Mouse (Mus musculus): ENCODE data around the gene Nr1h2. TPM values are rescaled to one million over a fixed set of nuclear protein-coding genes. Genes with fewer than 3 reads are reported as not detected.

Nr1h2 gene
- polyA plus RNA-seq, 1 experiment from 2014 or later = 75.3 TPM

DNA sequence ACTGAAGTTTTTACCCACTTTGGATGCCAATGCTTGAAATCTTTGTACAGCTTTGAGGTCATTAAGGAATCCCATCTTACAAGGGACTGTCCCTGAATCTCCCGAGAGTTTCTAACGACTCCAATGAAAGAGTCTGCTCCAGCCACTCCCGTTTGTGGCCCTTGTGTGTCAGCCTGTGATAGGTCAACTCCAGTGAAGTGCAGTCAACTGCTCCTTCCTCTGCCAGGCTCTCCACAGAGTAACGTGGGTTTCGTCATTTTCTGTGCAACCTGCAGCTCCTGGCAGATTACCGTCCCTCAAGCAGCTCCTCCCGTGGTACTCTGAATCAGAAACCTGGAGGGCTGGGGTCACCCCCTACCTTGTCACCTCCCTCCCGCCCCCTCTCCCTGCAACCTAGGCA lies 9.5 kb upstream of the Nr1h2 start:
- WGBS = 34% methylated on average over 8 of the region's 8 CpGs
- Histone ChIP-seq H3K9me3 (no peaks in the 10 kb centered on the region), H3K27ac (no peak overlapping the region), H3K36me3 (no peaks in the 10 kb centered on the region), H3K4me2 (no peak overlapping the region), H3K4me3 (no peak overlapping the region), H3K9ac (no peak overlapping the region), H3K4me1 (no peaks in the 10 kb centered on the region), H3K27me3 (no peaks in the 10 kb centered on the region)
- no peak for ATAC-seq (ENCODE audit: borderline replicate concordance, extremely low read depth, low FRiP score, low TSS enrichment)

DNA sequence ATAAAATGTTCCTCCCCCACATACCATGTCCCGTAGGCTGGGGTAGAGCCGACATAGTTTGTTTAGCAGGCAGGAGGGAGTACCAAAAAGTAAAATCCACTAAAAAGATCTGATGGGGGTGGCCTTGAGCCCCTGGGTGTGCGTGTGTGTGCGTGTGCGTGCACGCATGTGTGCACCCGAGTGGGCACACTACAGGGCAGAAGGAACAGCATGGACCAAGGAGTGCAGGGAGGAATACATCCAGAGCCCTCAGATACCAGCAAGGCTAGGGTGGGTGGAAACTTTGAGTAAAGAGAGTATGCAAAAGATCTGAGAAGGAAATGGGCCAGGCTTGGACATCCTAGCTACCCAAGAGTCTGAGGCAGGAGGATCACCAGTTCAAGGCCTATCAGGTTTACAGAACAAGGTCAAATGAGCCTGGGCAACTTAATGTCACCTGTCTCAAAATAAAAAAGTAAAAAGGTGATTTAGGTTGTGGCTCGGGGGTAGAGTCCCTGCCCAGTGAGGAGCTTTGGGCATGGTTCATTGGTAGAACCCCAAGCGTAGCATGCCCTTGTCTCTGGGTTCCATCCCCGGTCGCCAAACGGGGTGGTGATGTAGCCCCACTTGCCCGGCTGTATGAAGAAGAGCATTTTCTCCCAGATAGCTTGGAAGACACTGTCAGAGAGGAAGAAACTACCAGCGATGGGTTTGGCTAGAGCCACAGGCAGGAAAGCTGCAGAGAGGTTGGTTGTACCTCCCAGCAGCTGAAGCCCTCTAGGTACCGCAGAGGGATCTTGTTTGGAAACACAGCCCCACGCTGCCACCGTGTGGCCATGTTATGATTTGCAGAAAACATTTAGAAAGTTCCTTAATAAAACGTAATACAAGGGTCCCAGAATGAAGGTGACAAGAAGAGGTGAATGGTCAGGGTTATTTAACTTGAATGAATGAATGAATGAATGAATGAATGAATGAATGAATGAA lies 7.0 kb upstream of the Nr1h2 start:
- WGBS = 51% methylated on average over 18 of the region's 18 CpGs
- ATAC-seq (ENCODE audit: borderline replicate concordance, extremely low read depth, low FRiP score, low TSS enrichment) = peak; percentile 35; the same call in 1 of the 2 replicates

DNA sequence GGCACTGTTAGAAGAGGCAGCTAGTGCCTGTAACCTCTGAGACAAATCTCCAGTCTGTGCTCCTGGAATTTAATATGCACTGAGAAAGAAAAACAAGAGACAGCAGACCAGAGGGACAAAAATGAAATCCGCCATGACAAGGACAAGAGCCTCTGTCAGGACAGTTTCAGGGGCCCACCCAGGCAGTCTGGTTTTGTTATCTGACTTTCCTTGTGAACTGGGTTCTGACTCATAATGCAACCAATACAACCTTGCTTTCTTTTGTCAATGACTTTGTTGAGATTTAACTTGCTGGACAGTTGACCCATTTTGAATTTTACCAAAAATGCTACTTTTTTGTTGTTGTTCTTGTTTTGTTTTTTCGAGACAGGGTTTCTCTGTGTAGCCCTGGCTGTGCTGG lies 3.9 kb upstream of the Nr1h2 start:
- Histone ChIP-seq H3K9ac (no peak overlapping the region), H3K36me3 (no peaks in the 10 kb centered on the region), H3K4me1 (peaks cover 6% of the 10 kb centered on the region; the same call in 1 of the 2 replicates), H3K9me3 (no peaks in the 10 kb centered on the region), H3K27me3 (no peaks in the 10 kb centered on the region), H3K4me3 (no peak overlapping the region), H3K4me2 (no peak overlapping the region), H3K27ac (no peak overlapping the region)
- no peak for ATAC-seq (ENCODE audit: borderline replicate concordance, extremely low read depth, low FRiP score, low TSS enrichment)
- 50% methylated on average over 2 of the region's 2 CpGs for WGBS

More for the DNA sequence above, 7.0 kb upstream of the Nr1h2 start:
- H3K36me3 ChIP-seq = no peaks in the 10 kb centered on the region
- H3K9me3 ChIP-seq = no peaks in the 10 kb centered on the region
- no peak overlapping the region for H3K4me3 ChIP-seq
- H3K27me3 ChIP-seq = no peaks in the 10 kb centered on the region
- H3K4me2 ChIP-seq = no peak overlapping the region
- no peaks in the 10 kb centered on the region for H3K4me1 ChIP-seq
- no peak overlapping the region for H3K9ac ChIP-seq
- no peak overlapping the region for H3K27ac ChIP-seq

DNA sequence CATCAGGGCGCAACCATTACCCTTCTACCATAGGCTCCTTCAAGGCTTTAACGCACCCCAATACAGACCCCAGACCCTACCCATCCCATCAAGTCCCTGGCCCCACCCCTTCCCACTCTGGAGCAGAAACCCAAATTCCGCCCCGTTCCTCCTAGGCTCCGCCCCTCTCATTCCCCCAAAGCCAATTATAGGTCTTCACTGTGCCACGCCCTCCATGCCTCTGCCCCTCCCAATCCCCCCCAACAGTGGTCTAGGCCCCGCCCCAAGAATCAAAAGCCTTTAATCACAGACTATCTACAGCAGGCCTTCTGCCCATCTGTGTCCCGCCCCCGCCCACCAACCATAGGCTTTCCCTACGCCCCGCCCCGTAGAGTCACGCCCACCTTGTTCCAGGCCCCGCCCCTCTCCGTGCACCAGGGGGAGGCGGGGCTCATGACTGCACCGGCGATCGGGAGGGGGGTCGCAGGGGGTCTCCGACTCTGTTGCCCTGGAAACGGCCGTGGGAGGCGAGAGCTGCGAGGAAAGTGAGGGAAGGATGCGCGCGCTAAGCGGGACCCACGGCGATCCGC lies 471 bp downstream of the Nr1h2 start:
- Histone ChIP-seq H3K36me3 (peaks cover 29% of the 10 kb centered on the region), H3K4me1 (peaks cover 10% of the 10 kb centered on the region; the same call in 1 of the 2 replicates), H3K4me3 (peak overlapping the region; percentile 91), H3K27me3 (no peaks in the 10 kb centered on the region), H3K4me2 (peak overlapping the region; percentile 63), H3K27ac (peak overlapping the region; percentile 99), H3K9ac (peak overlapping the region; percentile 65), H3K9me3 (no peaks in the 10 kb centered on the region)
- ATAC-seq (ENCODE audit: borderline replicate concordance, extremely low read depth, low FRiP score, low TSS enrichment) = peak; percentile 75
- WGBS = under 1% methylated on average over 32 of the region's 32 CpGs

DNA sequence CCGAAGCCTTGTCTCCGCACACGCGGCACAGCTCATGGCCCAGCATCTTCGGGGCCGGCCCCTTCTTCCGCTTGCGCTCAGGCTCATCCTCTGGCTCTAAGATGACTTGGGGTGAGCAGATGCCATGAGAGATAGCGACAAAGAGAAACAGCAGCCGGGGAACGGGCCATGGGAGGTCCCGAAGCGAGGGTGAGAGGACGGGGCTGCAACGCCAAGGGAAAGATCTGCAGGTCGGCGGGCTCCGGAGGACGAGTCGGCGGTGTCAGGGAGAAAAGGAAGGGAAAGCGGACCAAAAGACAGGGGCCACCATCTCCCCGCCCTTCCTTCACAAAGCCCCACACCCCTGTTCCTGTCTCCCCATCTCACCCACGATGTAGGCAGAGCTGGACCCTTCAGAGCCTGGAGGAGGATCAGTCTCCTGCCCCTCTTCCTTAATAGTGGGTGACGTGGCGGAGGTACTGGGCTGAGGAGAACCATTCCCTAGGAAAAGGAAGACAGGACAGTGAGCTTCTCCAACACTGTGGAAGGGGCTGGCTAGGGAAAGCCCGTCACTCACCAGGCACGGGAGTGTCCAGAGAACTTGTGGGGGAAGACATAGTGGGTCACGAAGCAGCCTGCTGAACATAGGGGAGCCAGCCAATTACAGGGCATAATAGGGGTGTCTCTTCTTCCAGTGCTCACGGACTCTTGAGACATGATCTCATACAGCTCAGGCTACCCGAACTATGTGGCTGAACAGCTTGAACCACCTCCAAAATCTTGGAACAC lies 1.4 kb downstream of the Nr1h2 start:
- ATAC-seq (ENCODE audit: borderline replicate concordance, extremely low read depth, low FRiP score, low TSS enrichment) = no peak
- Histone ChIP-seq H3K36me3 (peaks cover 29% of the 10 kb centered on the region), H3K27ac (no peak overlapping the region), H3K9me3 (no peaks in the 10 kb centered on the region), H3K4me1 (peaks cover 17% of the 10 kb centered on the region), H3K27me3 (no peaks in the 10 kb centered on the region), H3K9ac (no peak overlapping the region), H3K4me3 (peak overlapping the region; percentile 91), H3K4me2 (peak overlapping the region; percentile 63)
- 86% methylated on average over 31 of the region's 31 CpGs for WGBS

DNA sequence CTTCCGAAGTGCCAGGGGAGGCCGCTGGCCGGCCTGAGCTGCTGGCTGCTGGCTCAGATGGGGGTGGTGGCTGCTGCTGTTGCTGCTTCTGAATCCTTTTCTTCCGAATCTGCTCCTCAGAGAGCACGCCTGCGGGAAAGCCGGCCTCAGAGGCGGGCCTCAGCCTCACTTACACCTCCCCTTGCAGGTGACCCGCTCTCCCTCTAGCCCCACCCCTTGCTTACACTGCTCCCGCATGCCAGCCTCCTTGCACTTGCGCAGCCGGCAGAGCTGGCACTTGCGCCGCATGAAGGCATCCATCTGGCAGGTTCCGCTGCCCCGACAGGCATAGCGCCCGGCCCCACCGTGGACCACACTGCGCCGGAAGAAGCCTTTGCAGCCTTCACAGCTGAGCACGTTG lies 2.0 kb downstream of the Nr1h2 start:
- ATAC-seq (ENCODE audit: borderline replicate concordance, extremely low read depth, low FRiP score, low TSS enrichment) = no peak

DNA sequence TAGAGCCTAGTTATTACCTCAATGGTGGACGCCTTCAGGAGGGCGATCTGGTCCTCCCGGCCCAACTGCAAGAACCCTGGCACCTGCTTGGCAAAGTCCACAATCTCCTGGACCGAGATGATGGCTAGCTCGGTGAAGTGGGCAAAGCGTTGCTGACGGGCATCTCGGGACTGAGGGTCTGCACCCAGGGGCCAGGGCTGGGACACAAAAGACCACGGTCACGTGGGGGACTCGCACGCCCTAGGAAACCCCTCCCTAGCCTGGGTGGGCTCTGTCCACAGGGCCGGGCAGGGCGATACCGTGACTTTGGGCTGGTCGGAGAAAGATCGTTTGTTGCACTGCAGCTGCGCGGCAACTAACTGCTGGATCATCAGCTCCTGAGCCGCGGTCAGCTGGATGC lies 2.5 kb downstream of the Nr1h2 start:
- Histone ChIP-seq H3K27ac (no peak overlapping the region), H3K4me3 (no peak overlapping the region), H3K4me2 (no peak overlapping the region), H3K27me3 (no peaks in the 10 kb centered on the region), H3K9me3 (no peaks in the 10 kb centered on the region), H3K36me3 (peaks cover 29% of the 10 kb centered on the region), H3K4me1 (peaks cover 22% of the 10 kb centered on the region), H3K9ac (no peak overlapping the region)
- WGBS = 94% methylated on average over 21 of the region's 21 CpGs
- ATAC-seq (ENCODE audit: borderline replicate concordance, extremely low read depth, low FRiP score, low TSS enrichment) = no peak

More for the DNA sequence above, 2.0 kb downstream of the Nr1h2 start:
- Histone ChIP-seq H3K27me3 (no peaks in the 10 kb centered on the region), H3K9me3 (no peaks in the 10 kb centered on the region), H3K36me3 (peaks cover 29% of the 10 kb centered on the region), H3K4me2 (no peak overlapping the region), H3K27ac (no peak overlapping the region), H3K4me3 (no peak overlapping the region), H3K4me1 (peaks cover 22% of the 10 kb centered on the region), H3K9ac (no peak overlapping the region)
- WGBS = 77% methylated on average over 22 of the region's 22 CpGs

DNA sequence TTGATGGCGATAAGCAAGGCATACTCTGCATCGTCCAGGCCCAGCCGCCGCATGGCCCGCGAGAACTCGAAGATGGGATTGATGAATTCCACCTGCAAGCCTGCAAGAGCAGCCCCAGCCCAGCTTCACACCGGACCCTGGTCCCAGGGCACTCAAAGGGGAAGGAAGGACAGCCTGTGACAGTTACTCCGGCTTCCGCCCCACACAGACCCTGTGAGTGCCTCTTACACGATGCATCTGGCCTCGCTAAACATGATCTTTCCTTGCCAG lies 3.4 kb downstream of the Nr1h2 start:
- Histone ChIP-seq H3K27ac (no peak overlapping the region), H3K9ac (no peak overlapping the region), H3K4me1 (peaks cover 22% of the 10 kb centered on the region), H3K27me3 (no peaks in the 10 kb centered on the region), H3K9me3 (no peaks in the 10 kb centered on the region), H3K4me3 (no peak overlapping the region), H3K4me2 (no peak overlapping the region), H3K36me3 (peaks cover 29% of the 10 kb centered on the region)
- 90% methylated on average over 12 of the region's 12 CpGs for WGBS
- no peak for ATAC-seq (ENCODE audit: borderline replicate concordance, extremely low read depth, low FRiP score, low TSS enrichment)

DNA sequence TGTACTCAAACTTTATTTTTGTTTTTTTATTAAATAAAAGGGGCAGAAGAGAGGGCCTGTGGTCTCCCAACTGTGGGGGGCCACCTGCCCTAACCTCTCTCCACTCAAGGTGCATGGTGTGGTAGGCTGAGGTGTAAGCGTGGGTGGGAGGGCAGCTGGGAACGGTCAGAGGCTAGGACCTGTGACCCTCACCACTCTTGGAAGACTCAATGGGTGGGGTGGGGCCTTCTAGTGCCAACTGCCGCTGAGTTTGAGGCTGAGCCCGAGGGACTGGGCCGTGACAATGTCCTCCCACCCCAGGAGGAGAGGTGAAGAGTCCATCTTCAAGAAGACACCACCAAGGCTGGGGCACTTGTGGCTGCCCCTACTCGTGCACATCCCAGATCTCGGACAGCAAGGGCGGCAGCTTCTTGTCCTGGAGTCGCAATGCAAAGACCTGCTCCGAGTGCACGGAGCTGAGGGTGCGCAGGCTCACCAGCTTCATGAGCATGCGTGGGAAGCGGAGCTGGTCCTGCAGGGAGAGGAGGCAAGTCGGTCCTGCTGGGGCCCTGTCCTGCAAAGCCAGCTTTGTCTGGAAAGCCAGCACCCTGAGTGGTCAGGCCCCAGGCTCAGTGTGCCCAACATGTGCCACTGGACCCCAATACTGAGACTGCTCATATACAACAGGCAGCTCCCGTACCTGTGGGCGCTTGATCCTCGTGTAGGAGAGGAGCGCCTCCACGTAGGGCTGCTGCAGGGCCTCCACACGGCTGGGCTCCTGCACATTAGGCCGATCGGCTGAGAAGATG lies 3.9 kb downstream of the Nr1h2 start:
- H3K4me3 ChIP-seq = no peak overlapping the region
- no peak overlapping the region for H3K27ac ChIP-seq
- no peaks in the 10 kb centered on the region for H3K9me3 ChIP-seq
- WGBS = 95% methylated on average over 23 of the region's 23 CpGs
- no peak for ATAC-seq (ENCODE audit: borderline replicate concordance, extremely low read depth, low FRiP score, low TSS enrichment)
- no peaks in the 10 kb centered on the region for H3K27me3 ChIP-seq
- H3K9ac ChIP-seq = no peak overlapping the region
- H3K36me3 ChIP-seq = peaks cover 29% of the 10 kb centered on the region
- H3K4me1 ChIP-seq = peaks cover 22% of the 10 kb centered on the region
- no peak overlapping the region for H3K4me2 ChIP-seq

DNA sequence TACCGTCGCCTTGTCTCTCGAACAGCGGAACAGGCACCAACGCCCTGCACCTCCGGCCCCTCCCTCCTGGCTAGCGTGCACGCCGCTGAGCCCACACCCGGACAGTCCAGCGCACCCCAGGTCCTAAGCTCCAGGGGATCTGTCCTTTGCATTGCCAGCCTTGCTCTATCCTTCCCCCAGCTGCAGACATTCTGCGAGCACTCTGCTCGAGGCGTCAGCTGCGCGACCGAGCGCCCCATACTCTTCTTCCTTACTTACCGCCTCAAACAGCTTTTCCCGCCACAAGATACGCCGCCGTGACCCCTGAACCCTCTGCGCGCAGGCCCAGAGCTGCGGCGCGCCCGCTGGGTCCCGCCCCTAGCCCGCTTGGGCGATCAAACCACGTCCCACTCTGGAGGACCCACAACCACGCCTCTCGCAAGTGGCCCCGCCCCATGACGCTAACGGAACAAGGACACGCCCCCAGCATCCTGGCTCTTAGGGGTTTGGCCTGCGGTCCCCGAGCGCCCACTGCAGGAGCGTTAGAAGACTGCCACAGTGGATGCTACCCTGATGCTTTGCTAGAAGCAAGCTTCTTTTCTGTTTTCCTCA lies 5.2 kb downstream of the Nr1h2 start, which contains the start of gene Pold1:
Gene Pold1 (minus strand): TSS at position 353 of the 591 bp plus-strand sequence.
- Histone ChIP-seq H3K4me1 (peaks cover 22% of the 10 kb centered on the region), H3K9ac (peak within 1 kb of the TSS; percentile 59), H3K36me3 (peaks cover 29% of the 10 kb centered on the region), H3K4me2 (peak within 1 kb of the TSS; percentile 81), H3K4me3 (peak within 1 kb of the TSS; percentile 72), H3K27ac (peak within 1 kb of the TSS; percentile 74), H3K27me3 (no peaks in the 10 kb centered on the region), H3K9me3 (no peaks in the 10 kb centered on the region)
- under 1% methylated on average over 43 of the region's 43 CpGs for WGBS
- peak; percentile 94 for ATAC-seq (ENCODE audit: borderline replicate concordance, extremely low read depth, low FRiP score, low TSS enrichment)

DNA sequence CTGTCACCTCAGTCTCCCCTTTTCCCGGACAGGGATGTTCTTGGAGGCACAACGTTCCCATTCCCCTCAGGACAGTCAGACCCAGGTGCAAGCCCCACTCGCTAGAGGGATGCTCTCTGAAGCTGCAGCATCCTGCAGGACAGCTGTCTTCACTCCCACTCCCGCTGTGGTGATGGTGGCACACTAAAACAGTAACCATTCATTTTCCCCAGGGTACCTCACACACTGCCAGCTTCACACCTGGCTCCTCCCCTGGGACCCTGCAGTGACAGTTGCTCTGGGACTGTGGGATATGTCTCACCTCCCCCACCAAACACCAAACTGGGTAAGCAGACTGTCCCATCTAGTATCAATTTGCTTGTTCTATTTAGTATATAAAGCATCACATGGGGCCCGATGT lies 6.0 kb downstream of the Nr1h2 start:
- Histone ChIP-seq H3K9ac (peak overlapping the region; percentile 59), H3K4me1 (peaks cover 17% of the 10 kb centered on the region), H3K27me3 (no peaks in the 10 kb centered on the region), H3K36me3 (peaks cover 29% of the 10 kb centered on the region), H3K4me2 (peak overlapping the region; percentile 81), H3K9me3 (no peaks in the 10 kb centered on the region), H3K27ac (no peak overlapping the region), H3K4me3 (peak overlapping the region; percentile 72)
- WGBS = 11% methylated on average over 5 of the region's 5 CpGs
- no peak for ATAC-seq (ENCODE audit: borderline replicate concordance, extremely low read depth, low FRiP score, low TSS enrichment)

Measured in lung, embryonic 15.5 days (tissue).